ENCODE assay signal across 15 mouse cellular contexts in genomic region chr7:87247926-87248325, GRCm38 (mm10). TPM values are rescaled to one million over a fixed set of nuclear protein-coding genes. Genes with fewer than 3 reads are reported as not detected.
DNase-seq lines count a peak whose midpoint lies in the region; ATAC-seq and TF ChIP-seq lines count a peak whose summit lies in the region.
"Had no signal": no experiment of that assay in that cellular context is flagged by ENCODE, and none has a peak within 500 bp of the region (broad histone marks: within the 10 kb centered on the region; RNA-seq: fewer than 3 reads in every experiment).

No protein-coding gene starts in this region.

- no peak for TF ChIP-seq CTCF in lung, postnatal 0 days (IDR thresholded peaks at IDR 0.05)

- H3K27me3 ChIP-seq in kidney, embryonic 16.5 days (ENCODE audit: insufficient read depth, low read length), result no peaks in the 10 kb centered on the region
- no peaks in the 10 kb centered on the region for H3K27me3 ChIP-seq in embryonic facial prominence, embryonic 14.5 days (replicated peaks; ENCODE audit: control insufficient read depth, insufficient read depth, low read length)
- H3K27me3 ChIP-seq in lung, postnatal 0 days (replicated peaks; ENCODE audit: insufficient read depth, low read length), result no peaks in the 10 kb centered on the region
- H3K27me3 ChIP-seq: hindbrain, embryonic 13.5 days; limb, embryonic 15.5 days; neural tube, embryonic 15.5 days had no signal

- TF ChIP-seq EP300 in lung, postnatal 0 days (IDR thresholded peaks at IDR 0.05), result no peak

- H3K36me3 ChIP-seq in kidney, embryonic 16.5 days (ENCODE audit: insufficient read depth, low read length), result no peaks in the 10 kb centered on the region
- no peaks in the 10 kb centered on the region for H3K36me3 ChIP-seq in embryonic facial prominence, embryonic 14.5 days (ENCODE audit: control insufficient read depth, insufficient read depth, low read length)
- no peaks in the 10 kb centered on the region for H3K36me3 ChIP-seq in lung, postnatal 0 days (ENCODE audit: insufficient read depth, low read length)
- H3K36me3 ChIP-seq: hindbrain, embryonic 13.5 days; limb, embryonic 15.5 days; neural tube, embryonic 15.5 days had no signal

- no peak overlapping the region for H3K4me3 ChIP-seq in kidney, embryonic 16.5 days (ENCODE audit: low read length)
- no peak overlapping the region for H3K4me3 ChIP-seq in embryonic facial prominence, embryonic 14.5 days (ENCODE audit: low read depth, low read length)
- H3K4me3 ChIP-seq in lung, postnatal 0 days (ENCODE audit: low read depth, low read length), result peak overlapping the region; percentile 58; the same call in 1 of the 2 replicates

- peak; percentile 4 to 8 for DNase-seq in cerebellum, postnatal 10 days
- no peak for DNase-seq in cerebellum, adult 11-12 months
- DNase-seq in kidney, adult 11 months, result peak; percentile 43
- DNase-seq in embryonic facial prominence, embryonic 14.5 days (ENCODE audit: low spot score), result peak; percentile 16
- DNase-seq in lung, postnatal 0 days (ENCODE audit: low spot score), result peak; percentile 43
- DNase-seq in left cerebral cortex, adult 18-20 months (ENCODE audit: low spot score in 2 of 2), result no peak
- DNase-seq in thymus, postnatal 4 days, result no peak
- DNase-seq: B cell, adult 2 months; cerebellum, adult 11 months; retina, postnatal 1 day; spleen, adult 18-20 months had no signal

- no peak overlapping the region for H3K27ac ChIP-seq in kidney, embryonic 16.5 days (ENCODE audit: low read length)
- H3K27ac ChIP-seq in embryonic facial prominence, embryonic 14.5 days (replicated peaks; ENCODE audit: low read depth, low read length), result no peak overlapping the region
- H3K27ac ChIP-seq in lung, postnatal 0 days (ENCODE audit: low read length), result no peak overlapping the region
- H3K27ac ChIP-seq: hindbrain, embryonic 13.5 days; limb, embryonic 15.5 days; neural tube, embryonic 15.5 days had no signal

- no peaks in the 10 kb centered on the region for H3K9me3 ChIP-seq in kidney, embryonic 16.5 days (ENCODE audit: low read length)
- H3K9me3 ChIP-seq in embryonic facial prominence, embryonic 14.5 days (ENCODE audit: control insufficient read depth, low read length), result no peaks in the 10 kb centered on the region
- no peaks in the 10 kb centered on the region for H3K9me3 ChIP-seq in lung, postnatal 0 days (ENCODE audit: low read length)
- H3K9me3 ChIP-seq: hindbrain, embryonic 13.5 days; limb, embryonic 15.5 days; neural tube, embryonic 15.5 days had no signal

- ATAC-seq in kidney, embryonic 16.5 days (ENCODE audit: low FRiP score, low TSS enrichment), result no peak
- no peak for ATAC-seq in embryonic facial prominence, embryonic 14.5 days (ENCODE audit: low read depth)
- ATAC-seq in lung, postnatal 0 days, result peak; percentile 20; the same call in 1 of the 2 replicates

- WGBS in kidney, embryonic 16.5 days, result 42% methylated on average over 1 of the region's 1 CpGs
- WGBS in embryonic facial prominence, embryonic 14.5 days, result 39% methylated on average over 1 of the region's 1 CpGs
- WGBS in lung, postnatal 0 days, result 7% methylated on average over 1 of the region's 1 CpGs

- H3K4me1 ChIP-seq in kidney, embryonic 16.5 days (ENCODE audit: insufficient read depth, low read length), result 0 out of 2 replicates have a peak, but pooled peaks cover 6% of the 10 kb centered on the region
- peaks cover 8% of the 10 kb centered on the region for H3K4me1 ChIP-seq in embryonic facial prominence, embryonic 14.5 days (ENCODE audit: control insufficient read depth, insufficient read depth, low read length)
- no peaks in the 10 kb centered on the region for H3K4me1 ChIP-seq in lung, postnatal 0 days (ENCODE audit: insufficient read depth, low read depth, low read length)
- H3K4me1 ChIP-seq: limb, embryonic 15.5 days had no signal

- H3K9ac ChIP-seq in kidney, embryonic 16.5 days (replicated peaks; ENCODE audit: low read length), result no peak overlapping the region
- no peak overlapping the region for H3K9ac ChIP-seq in embryonic facial prominence, embryonic 14.5 days (ENCODE audit: low read depth, low read length)
- H3K9ac ChIP-seq in lung, postnatal 0 days (replicated peaks; ENCODE audit: low read depth), result no peak overlapping the region
- H3K9ac ChIP-seq: hindbrain, embryonic 13.5 days; limb, embryonic 15.5 days; neural tube, embryonic 15.5 days had no signal

- no peak overlapping the region for H3K4me2 ChIP-seq in kidney, embryonic 16.5 days (replicated peaks; ENCODE audit: low read depth, low read length)
- peak overlapping the region; percentile 57; the same call in 1 of the 2 replicates for H3K4me2 ChIP-seq in embryonic facial prominence, embryonic 14.5 days (ENCODE audit: low read depth, low read length)
- H3K4me2 ChIP-seq in lung, postnatal 0 days (replicated peaks; ENCODE audit: low read depth, low read length), result peak overlapping the region; percentile 79; the same call in 1 of the 2 replicates

RNA-seq across cellular contexts. Expression of gene Nox4, which starts 2.0 kb away (rescaled TPM):
- polyA plus RNA-seq in kidney, embryonic 16.5 days (2015; fragmentation: Nextera tagmentation; extraction: Ambion mirVana), result 5.9 and 6.6 TPM in 2 replicates
- 5.1 and 6.5 TPM in 2 replicates for polyA plus RNA-seq in embryonic facial prominence, embryonic 14.5 days (2014; fragmentation: Nextera tagmentation; extraction: Ambion mirVana)
- 12.4 and 13.9 TPM in 2 replicates for polyA plus RNA-seq in lung, postnatal 0 days (2015; fragmentation: Nextera tagmentation; extraction: Ambion mirVana)
- under 1 TPM in 1 of 2 experiments, not detected in 1; 0.16 TPM for total RNA-seq in left cerebral cortex, adult 18-20 months (2021)

Comparison
In these comparisons a context has a peak if more than half of its experiments do, and no peak if none do; other contexts are left out.
1. DNase-seq: peak in cerebellum, postnatal 10 days (2 of 2), kidney, adult 11 months (single experiment), embryonic facial prominence, embryonic 14.5 days (single experiment) and lung, postnatal 0 days (single experiment); none in cerebellum, adult 11-12 months (single experiment), left cerebral cortex, adult 18-20 months (0 of 2) and thymus, postnatal 4 days (single experiment).